Mouse (Mus musculus): ENCODE measurements at regions not wholly inside any gene's neighbourhood (a gene's known extent, or its start where the extent isn't known, plus 50 kb on each side); places are given as distances from the start of the nearest gene placed in this dataset.

- TF ChIP-seq CTCF (IDR thresholded peaks at IDR 0.05; ENCODE audit: extremely low read depth, insufficient read depth, low read length) (no peak), POLR2A (IDR thresholded peaks at IDR 0.05; ENCODE audit: extremely low read depth, insufficient read depth, low read length) (no peak)
Observed at GRCm38 (mm10) chr9:101411951-101412350, 160.4 kb upstream of the Ppp2r3a start.

Measured in cortical plate, adult 2 months (tissue).